Mouse (Mus musculus) embryonic facial prominence, embryonic 10.5 days (tissue): Measurements from ENCODE around the gene Slc35a5. TPM values are rescaled to one million over a fixed set of nuclear protein-coding genes. Genes with fewer than 3 reads are reported as not detected.
A peak's percentile ranks its signal among the peaks of the same experiment; 100 is the strongest.

ENCODE experiments used
- DNase-seq: peaks from one replicate; pipeline ENCODE4 v3.0.0-alpha.2; 2017; ENCODE audit warnings: low spot score
- H3K27ac ChIP-seq: fragments of 300-500 bp; sonication (generic); replicated peaks from 2 replicates; pipeline ENCODE4 v1.5.1; 2016; ENCODE audit warnings: mild to moderate bottlenecking
- H3K27me3 ChIP-seq: fragments of 300-500 bp; sonication (generic); replicated peaks from 2 replicates; pipeline ENCODE4 v1.6.1; 2016; ENCODE audit warnings: low read depth, mild to moderate bottlenecking; ENCODE audit not compliant: poor library complexity, severe bottlenecking
- H3K36me3 ChIP-seq: fragments of 300-500 bp; sonication (generic); replicated peaks from 2 replicates; pipeline ENCODE4 v1.6.1; 2016; ENCODE audit warnings: mild to moderate bottlenecking, moderate library complexity
- H3K4me1 ChIP-seq: fragments of 300-500 bp; sonication (generic); 2 replicates; pipeline ENCODE4 v1.6.1; 2016
- H3K4me3 ChIP-seq: fragments of 300-500 bp; sonication (generic); 2 replicates; pipeline ENCODE4 v1.5.1; 2016; ENCODE audit warnings: mild to moderate bottlenecking, moderate library complexity
- H3K9me3 ChIP-seq: fragments of 300-500 bp; sonication (generic); 2 replicates; pipeline ENCODE4 v1.6.1; 2016; ENCODE audit warnings: mild to moderate bottlenecking
- WGBS: fragments of 180-500 bp; shearing (Covaris S2); methylation state at CpG from one replicate; pipeline ENCODE4 v1.1.7; 2016; 5-methylcytosine and 5-hydroxymethylcytosine counted together
- polyA plus RNA-seq: library from polyadenylated mRNA; unstranded; fragments of >200 nt; fragmentation: Nextera tagmentation; extraction: Ambion mirVana; gene quantifications from 2 replicates; pipeline ENCODE4 v1.2.1, GENCODE M21; 2016

Gene Slc35a5
- 12.2 and 14.9 TPM in 2 replicates for polyA plus RNA-seq

DNA sequence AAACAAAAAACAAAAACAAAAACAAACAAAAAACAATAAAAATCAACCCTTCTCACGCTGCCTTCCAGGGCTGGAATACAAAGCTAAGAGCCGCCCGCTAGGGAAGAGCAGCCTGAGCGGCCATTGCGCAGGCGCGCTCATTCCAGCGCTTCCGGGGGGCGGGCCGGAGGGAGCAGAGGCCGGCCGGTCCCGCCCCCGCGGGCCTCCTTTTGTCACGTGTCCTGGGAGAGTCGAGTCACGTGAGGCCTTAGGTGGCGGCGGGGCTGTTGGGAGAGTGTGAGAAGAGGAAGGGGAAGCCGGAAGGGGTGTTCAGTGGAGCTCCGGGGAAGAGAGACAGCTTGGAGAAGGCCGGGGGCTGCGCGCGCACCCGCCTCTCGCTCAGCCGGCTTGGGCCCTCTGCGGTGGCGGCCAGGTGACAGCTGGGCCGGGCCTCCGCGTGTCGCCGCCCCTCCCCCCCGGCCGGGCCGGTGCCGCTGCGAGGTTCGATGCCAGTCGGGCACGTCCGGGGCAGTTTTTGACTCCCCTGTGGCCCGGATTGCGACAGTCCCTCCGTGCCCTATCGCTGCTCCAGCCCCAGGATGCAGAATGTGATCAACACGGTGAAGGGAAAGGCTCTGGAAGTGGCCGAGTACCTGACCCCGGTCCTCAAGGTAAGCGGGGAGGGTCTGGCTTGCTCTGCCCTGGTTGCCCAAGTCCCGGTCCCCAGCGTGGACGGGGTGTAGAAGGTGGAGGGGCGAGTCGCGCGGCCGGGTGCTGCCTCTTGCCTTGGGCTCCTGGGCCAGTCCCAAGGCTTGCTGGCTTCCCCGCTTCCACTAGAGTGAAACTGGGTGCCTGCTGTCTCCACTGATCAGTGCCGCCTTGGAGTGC, at the start of gene Slc35a5, which contains the start of gene Atg3:
Gene Slc35a5 (minus strand): TSS at position 185 of the 867 bp plus-strand sequence.
Gene Atg3 (plus strand): TSS at position 264 of the 867 bp plus-strand sequence.
- H3K9me3 ChIP-seq = no peaks in the 10 kb centered on the region
- H3K27me3 ChIP-seq = no peaks in the 10 kb centered on the region
- H3K4me1 ChIP-seq = peaks cover 15% of the 10 kb centered on the region
- H3K36me3 ChIP-seq = peaks cover 18% of the 10 kb centered on the region; the same call in 1 of the 2 replicates
- H3K27ac ChIP-seq = peak within 1 kb of the TSS; percentile 90
- WGBS = under 1% methylated on average over 64 of the region's 64 CpGs
- peak; percentile 98 for DNase-seq
- H3K4me3 ChIP-seq = peak within 1 kb of the TSS; percentile 92

DNA sequence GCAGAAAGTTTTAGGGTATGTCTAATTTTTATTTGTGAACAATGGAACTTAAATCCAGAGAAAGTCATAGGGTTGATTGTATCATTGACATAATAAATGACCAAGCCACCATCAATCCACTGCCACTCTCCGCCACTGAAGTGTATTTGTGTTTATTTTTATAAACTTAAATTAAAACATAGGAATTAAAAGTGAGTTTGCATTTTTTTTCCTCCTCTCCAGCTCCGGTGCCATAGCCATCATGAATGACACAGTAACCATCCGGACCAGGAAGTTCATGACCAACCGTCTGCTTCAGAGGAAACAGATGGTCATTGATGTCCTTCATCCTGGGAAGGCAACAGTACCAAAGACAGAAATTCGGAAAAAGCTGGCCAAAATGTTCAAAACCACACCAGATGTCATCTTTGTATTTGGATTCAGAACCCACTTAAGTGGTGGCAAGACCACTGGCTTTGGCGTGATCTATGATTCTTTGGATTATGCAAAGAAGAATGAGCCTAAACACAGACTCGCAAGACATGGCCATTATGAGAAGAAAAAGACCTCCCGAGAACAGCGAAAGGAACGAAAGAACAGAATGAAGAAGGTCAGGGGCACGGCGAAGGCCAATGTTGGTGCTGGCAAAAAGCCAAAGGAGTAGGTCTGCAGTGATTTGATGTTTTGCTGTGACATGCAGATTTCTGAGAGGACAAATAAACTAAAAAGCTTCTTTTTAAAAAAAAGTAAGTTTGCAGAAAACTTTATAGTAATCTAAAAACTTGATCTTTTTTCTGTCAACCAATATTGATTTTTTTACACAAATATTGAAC, 46.6 kb upstream of the Slc35a5 start:
- no peak overlapping the region for H3K27ac ChIP-seq
- 87% methylated on average over 12 of the region's 12 CpGs for WGBS
- no peak for DNase-seq

DNA sequence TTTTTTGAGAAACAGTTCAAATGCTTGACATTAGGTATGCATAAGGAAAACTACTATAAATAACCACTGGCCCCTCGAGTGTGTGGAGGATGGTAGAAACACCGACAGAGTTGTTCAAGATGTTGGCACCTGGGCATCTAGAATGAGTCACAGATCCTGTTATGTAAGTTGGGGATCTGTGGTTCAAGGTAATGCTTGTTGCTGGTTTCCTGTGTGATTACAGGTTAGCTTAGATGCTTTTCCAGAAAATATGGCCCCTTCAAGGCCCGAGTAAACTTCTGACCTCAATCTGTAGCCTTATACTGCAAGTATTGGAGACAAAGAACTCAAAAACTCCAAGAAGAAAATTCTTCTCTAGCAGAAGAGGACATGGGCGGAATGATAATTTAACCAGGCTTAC, 45.9 kb upstream of the Slc35a5 start:
- no peaks in the 10 kb centered on the region for H3K27me3 ChIP-seq
- 87% methylated on average over 4 of the region's 4 CpGs for WGBS
- no peaks in the 10 kb centered on the region for H3K9me3 ChIP-seq
- H3K36me3 ChIP-seq = no peaks in the 10 kb centered on the region
- DNase-seq = no peak
- no peak overlapping the region for H3K4me3 ChIP-seq
- no peak overlapping the region for H3K27ac ChIP-seq
- no peaks in the 10 kb centered on the region for H3K4me1 ChIP-seq

More for the DNA sequence above, 46.6 kb upstream of the Slc35a5 start:
- H3K27me3 ChIP-seq = no peaks in the 10 kb centered on the region
- H3K4me3 ChIP-seq = no peak overlapping the region
- H3K4me1 ChIP-seq = no peaks in the 10 kb centered on the region
- no peaks in the 10 kb centered on the region for H3K36me3 ChIP-seq
- H3K9me3 ChIP-seq = no peaks in the 10 kb centered on the region

DNA sequence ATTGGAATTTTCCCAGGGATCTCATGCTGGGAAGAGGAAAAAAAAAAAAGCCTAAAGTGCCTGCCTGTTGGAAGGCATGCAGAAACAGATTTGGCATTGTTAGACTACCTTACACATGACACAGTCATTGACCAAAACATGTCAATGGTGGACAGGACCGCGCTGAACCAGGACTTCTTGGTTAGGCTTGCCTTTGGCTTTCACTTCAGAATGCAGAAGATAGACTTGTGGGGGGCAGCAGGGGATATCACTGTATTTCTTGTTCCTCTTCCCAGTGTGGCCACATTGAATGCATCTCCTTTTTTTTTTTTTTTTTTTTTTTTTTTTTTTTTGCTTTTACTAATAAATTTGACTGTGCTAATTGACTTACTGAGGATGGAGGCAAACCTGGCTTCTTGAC, 42.9 kb upstream of the Slc35a5 start:
- H3K27me3 ChIP-seq = no peaks in the 10 kb centered on the region
- no peaks in the 10 kb centered on the region for H3K4me1 ChIP-seq
- no peaks in the 10 kb centered on the region for H3K9me3 ChIP-seq
- no peaks in the 10 kb centered on the region for H3K36me3 ChIP-seq
- H3K4me3 ChIP-seq = no peak overlapping the region
- 94% methylated on average over 2 of the region's 2 CpGs for WGBS
- H3K27ac ChIP-seq = no peak overlapping the region
- no peak for DNase-seq

DNA sequence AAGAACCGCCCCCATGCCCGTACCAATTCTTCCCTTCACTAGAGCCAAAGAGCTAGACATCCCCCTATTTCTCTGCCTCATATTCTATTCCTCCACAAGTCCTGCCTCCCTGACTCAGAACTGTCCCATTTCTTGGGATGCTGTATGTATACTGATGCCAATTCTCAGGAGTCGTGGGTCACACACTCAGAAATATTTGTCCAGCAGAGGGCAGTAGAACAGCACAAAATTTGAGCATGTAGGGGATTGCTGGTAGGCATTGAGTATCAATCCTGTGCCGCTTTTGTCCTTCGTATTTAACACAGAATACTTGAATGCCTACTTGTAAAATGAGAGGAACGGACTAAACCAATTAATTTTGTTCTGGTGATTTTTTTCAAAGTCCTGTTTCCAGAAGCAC, 38.3 kb upstream of the Slc35a5 start:
- DNase-seq = peak; percentile 58
- no peak overlapping the region for H3K27ac ChIP-seq
- no peaks in the 10 kb centered on the region for H3K36me3 ChIP-seq
- WGBS = 39% methylated on average over 6 of the region's 6 CpGs
- no peaks in the 10 kb centered on the region for H3K27me3 ChIP-seq
- no peaks in the 10 kb centered on the region for H3K9me3 ChIP-seq
- no peaks in the 10 kb centered on the region for H3K4me1 ChIP-seq
- no peak overlapping the region for H3K4me3 ChIP-seq

DNA sequence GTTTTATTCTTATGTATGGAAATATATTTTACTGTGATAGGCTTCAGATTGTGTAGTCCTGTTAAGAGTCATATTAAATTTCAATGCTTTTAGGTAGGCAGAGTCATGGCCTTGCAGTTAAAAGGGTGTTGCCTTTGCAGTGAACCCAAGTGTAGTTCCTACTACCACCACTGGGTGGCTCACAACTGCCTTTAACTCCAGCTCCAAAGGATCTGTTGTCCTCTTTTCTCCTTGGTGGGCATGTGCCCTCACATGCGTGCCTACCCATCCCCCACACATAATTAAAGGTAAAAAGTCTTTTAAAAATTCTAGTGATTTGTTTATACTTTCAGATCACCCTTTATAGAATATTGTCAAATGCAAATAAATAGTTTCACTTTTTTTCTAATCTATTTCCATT, 34.1 kb upstream of the Slc35a5 start:
- H3K4me1 ChIP-seq = no peaks in the 10 kb centered on the region
- 5% methylated on average over 1 of the region's 1 CpGs for WGBS
- peak; percentile 77 for DNase-seq

DNA sequence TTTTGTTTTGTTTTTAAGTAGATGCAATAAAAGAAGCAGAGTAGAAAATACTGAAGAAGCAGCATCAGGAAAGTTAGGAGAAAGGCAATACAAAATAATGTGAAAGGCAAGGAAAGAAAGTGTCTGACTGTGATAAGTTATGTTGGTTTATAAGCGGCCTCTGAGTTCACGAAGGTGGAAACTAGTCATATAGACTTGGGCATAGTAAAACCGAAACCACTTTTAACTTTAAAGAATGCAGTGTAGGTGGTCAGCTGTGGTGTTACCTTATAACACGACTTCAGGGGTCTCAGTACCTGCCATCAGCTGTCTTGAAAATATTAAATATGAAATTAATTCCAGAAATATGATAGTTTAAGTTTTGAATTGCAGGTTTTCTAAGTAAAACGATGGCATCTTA, 23.3 kb upstream of the Slc35a5 start:
- Histone ChIP-seq H3K9me3 (no peaks in the 10 kb centered on the region), H3K27ac (no peak overlapping the region), H3K4me3 (no peak overlapping the region), H3K27me3 (no peaks in the 10 kb centered on the region), H3K4me1 (no peaks in the 10 kb centered on the region), H3K36me3 (peaks cover 26% of the 10 kb centered on the region)
- no peak for DNase-seq
- 93% methylated on average over 5 of the region's 5 CpGs for whole genome bisulfite sequencing

More for the DNA sequence above, 34.1 kb upstream of the Slc35a5 start:
- H3K4me3 ChIP-seq = no peak overlapping the region
- H3K9me3 ChIP-seq = no peaks in the 10 kb centered on the region
- no peak overlapping the region for H3K27ac ChIP-seq
- H3K27me3 ChIP-seq = no peaks in the 10 kb centered on the region
- H3K36me3 ChIP-seq = peaks cover 5% of the 10 kb centered on the region; the same call in 1 of the 2 replicates

DNA sequence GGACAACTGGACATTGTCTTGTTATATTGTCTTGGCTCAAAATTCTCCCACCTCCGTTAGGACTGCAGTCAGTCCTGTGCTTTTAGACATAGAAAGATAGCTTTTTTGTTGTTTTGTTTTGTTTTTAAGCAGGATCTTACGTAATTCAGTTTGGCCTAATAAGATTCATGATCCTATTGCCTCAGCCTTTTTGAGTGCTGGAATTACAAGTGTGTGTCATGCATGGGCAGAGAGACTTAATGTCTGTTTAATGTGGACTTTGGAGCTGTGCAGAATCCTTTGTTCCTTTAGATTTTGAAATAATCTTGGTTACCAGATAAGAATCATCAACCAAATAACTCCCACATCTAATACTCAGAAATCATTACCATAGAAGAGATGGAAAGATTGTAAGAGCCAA, 20.0 kb upstream of the Slc35a5 start:
- Histone ChIP-seq H3K27me3 (no peaks in the 10 kb centered on the region), H3K4me3 (no peak overlapping the region), H3K4me1 (no peaks in the 10 kb centered on the region), H3K36me3 (peaks cover 16% of the 10 kb centered on the region), H3K9me3 (no peaks in the 10 kb centered on the region), H3K27ac (no peak overlapping the region)
- DNase-seq = no peak
- 91% methylated on average over 2 of the region's 2 CpGs for WGBS

DNA sequence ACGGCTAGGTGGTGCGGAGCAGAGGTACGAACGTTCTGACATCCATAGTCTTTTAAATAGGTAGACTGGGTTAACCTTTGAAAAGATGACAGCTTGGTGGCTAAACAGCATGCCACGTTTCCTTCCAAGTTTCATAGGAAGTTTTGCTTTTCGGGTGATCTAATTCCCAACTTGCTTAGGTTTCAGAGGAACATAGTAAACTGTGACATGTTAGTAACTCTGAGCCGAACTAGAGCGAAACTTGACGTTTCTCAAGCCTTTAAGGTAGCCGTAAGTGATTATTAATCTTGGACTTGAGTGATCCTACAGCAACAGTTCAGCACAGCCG, 847 bp upstream of the Slc35a5 start:
- peaks cover 15% of the 10 kb centered on the region for H3K4me1 ChIP-seq
- peak overlapping the region; percentile 90 for H3K27ac ChIP-seq
- WGBS = 9% methylated on average over 11 of the region's 11 CpGs

DNA sequence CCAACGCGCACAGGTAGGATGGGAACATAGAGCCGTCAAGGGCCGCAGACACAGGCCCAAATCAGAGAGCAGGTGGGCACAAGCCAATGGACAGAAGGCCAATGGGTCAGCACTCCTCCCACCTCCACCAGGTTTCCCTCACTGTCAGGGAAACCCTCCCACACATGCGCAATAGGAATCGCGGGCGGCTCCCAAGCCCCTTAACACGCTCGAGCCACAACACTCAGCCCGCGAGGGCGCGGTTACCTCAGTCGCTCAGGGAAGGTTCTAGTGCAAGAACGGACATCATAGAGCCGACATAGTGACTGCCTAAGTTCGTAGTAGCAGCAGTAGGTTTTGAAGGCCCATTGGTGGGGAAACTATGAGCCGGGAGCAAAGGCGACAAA, 377 bp downstream of the Slc35a5 start:
- peaks cover 15% of the 10 kb centered on the region for H3K4me1 ChIP-seq
- WGBS = 1% methylated on average over 20 of the region's 20 CpGs
- peak; percentile 79 for DNase-seq

More for the DNA sequence above, 847 bp upstream of the Slc35a5 start:
- Histone ChIP-seq H3K27me3 (no peaks in the 10 kb centered on the region), H3K36me3 (peaks cover 14% of the 10 kb centered on the region; the same call in 1 of the 2 replicates), H3K4me3 (peak overlapping the region; percentile 92), H3K9me3 (no peaks in the 10 kb centered on the region)
- no peak for DNase-seq

DNA sequence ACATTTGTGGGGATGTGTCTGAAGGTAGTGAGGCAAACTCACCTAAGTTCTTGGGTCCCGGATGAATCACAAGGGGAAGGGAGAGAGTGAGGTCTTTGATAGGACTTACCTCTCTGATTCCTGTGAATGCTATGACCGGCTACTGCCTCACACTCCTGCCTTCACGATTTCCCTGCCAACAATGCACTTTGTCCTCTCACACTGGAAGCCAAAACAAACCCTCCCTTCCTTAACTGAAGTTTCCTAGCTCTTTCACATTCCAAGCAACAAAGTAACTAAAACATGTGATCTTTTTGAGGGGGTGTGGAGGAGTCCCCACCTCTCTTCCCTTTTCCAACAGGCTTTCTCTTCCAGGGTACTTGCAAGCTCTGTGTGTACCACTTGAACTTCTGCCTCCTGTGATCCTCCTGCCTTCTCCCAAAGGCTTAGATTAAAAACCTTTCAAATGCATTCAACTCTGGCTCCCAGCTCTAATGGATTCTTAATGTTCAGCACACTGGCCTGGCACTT, 3.7 kb downstream of the Slc35a5 start:
- WGBS = 87% methylated on average over 3 of the region's 3 CpGs
- H3K9me3 ChIP-seq = no peaks in the 10 kb centered on the region
- no peak overlapping the region for H3K4me3 ChIP-seq
- no peak overlapping the region for H3K27ac ChIP-seq
- no peaks in the 10 kb centered on the region for H3K27me3 ChIP-seq
- H3K4me1 ChIP-seq = peaks cover 12% of the 10 kb centered on the region
- no peak for DNase-seq
- H3K36me3 ChIP-seq = peaks cover 42% of the 10 kb centered on the region

More for the DNA sequence above, 377 bp downstream of the Slc35a5 start:
- H3K27me3 ChIP-seq = no peaks in the 10 kb centered on the region
- peak overlapping the region; percentile 90 for H3K27ac ChIP-seq
- peaks cover 18% of the 10 kb centered on the region; the same call in 1 of the 2 replicates for H3K36me3 ChIP-seq
- H3K4me3 ChIP-seq = peak overlapping the region; percentile 92
- no peaks in the 10 kb centered on the region for H3K9me3 ChIP-seq

DNA sequence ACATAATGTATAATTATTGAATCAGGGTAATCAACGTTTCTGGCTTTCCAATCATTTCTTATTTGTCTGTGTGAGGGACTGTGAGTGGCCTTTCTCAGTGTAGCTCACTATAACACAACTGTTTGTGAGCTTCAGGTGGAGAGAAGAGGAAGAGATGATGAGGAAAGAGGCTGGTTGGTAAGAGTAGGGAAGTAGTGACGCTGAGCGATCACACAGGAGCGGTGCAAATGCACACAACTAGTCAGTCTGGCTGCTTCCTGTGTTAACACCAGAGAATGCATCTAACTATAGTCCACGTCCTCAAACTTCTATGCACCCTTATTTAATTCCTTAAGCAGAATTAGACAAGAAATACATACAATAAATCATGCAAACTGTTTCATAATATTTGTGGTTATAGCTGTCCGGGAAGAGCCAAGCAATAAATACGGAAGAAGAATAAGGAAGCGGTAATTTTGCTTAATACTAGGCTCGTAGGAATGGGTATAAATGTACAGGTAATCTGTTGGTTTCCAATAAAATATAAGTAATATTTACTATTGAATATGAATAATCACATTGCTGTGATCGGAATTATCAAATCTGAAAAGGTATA, 9.9 kb downstream of the Slc35a5 start:
- 93% methylated on average over 10 of the region's 10 CpGs for WGBS
- Histone ChIP-seq H3K27ac (no peak overlapping the region), H3K4me3 (no peak overlapping the region), H3K4me1 (no peaks in the 10 kb centered on the region), H3K9me3 (no peaks in the 10 kb centered on the region), H3K36me3 (peaks cover 76% of the 10 kb centered on the region), H3K27me3 (no peaks in the 10 kb centered on the region)
- no peak for DNase-seq
